Mouse (Mus musculus) mouse embryonic stem cell (cell line): ENCODE data around the gene Tecpr2.

ENCODE experiments used
- in situ Hi-C, 2 experiments: fragments of 300-500 bp; cut with MboI; formaldehyde crosslinking; loops; 1 replicate in 1 of 2; 3 replicates in 1 of 2; pipeline ENCODE4 v1.14.3; 2019 to 2020; ENCODE audit warnings: low sequenced_read_pairs in 2 of 2, low pct_unique_long_range_greater_than_20kb in 1 of 2, mixed read lengths in 1 of 2; ENCODE audit not compliant: unreplicated experiment in 1 of 2

Gene Tecpr2

GRCm38 (mm10) chr12:110932820-110933219, 43.8 kb downstream of the Tecpr2 start:
- in situ Hi-C loops = no loop called here

GRCm38 (mm10) chr12:110935983-110936620, 47.0 kb downstream of the Tecpr2 start:
- in situ Hi-C loops = no loop called here

- in situ Hi-C loops = no loop called here
Observed at GRCm38 (mm10) chr12:110937496-110937895, 48.4 kb downstream of the Tecpr2 start.

- in situ Hi-C loops = no loop called here
Observed at GRCm38 (mm10) chr12:110939385-110939784, 50.3 kb downstream of the Tecpr2 start.

GRCm38 (mm10) chr12:110940869-110941268, 51.8 kb downstream of the Tecpr2 start:
- in situ Hi-C loops = no loop called here

- in situ Hi-C loops = no loop called here
Observed at GRCm38 (mm10) chr12:110946216-110946615, 57.2 kb downstream of the Tecpr2 start.

- in situ Hi-C loops = no loop called here
Observed at GRCm38 (mm10) chr12:110948082-110948909, 59.2 kb downstream of the Tecpr2 start.

GRCm38 (mm10) chr12:110948910-110949201, 59.8 kb downstream of the Tecpr2 start:
- in situ Hi-C loops = no loop called here

GRCm38 (mm10) chr12:110949410-110949809, 60.3 kb downstream of the Tecpr2 start:
- in situ Hi-C loops = no loop called here

GRCm38 (mm10) chr12:110950151-110950550, 61.1 kb downstream of the Tecpr2 start:
- in situ Hi-C loops = no loop called here

- in situ Hi-C loops = no loop called here
Observed at GRCm38 (mm10) chr12:110951236-110951635, 62.2 kb downstream of the Tecpr2 start.

- in situ Hi-C loops = no loop called here
Observed at GRCm38 (mm10) chr12:110952628-110953385, 63.7 kb downstream of the Tecpr2 start.

- in situ Hi-C loops = no loop called here
Observed at GRCm38 (mm10) chr12:110953443-110953842, 64.4 kb downstream of the Tecpr2 start.

GRCm38 (mm10) chr12:110953900-110954299, 64.8 kb downstream of the Tecpr2 start:
- in situ Hi-C loops = no loop called here

- in situ Hi-C loops = no loop called here
Observed at GRCm38 (mm10) chr12:110954351-110954991, 65.4 kb downstream of the Tecpr2 start.

- in situ Hi-C loops = no loop called here
Observed at GRCm38 (mm10) chr12:110961973-110962372, 72.9 kb downstream of the Tecpr2 start.

GRCm38 (mm10) chr12:110965500-110965899, 76.4 kb downstream of the Tecpr2 start:
- in situ Hi-C loops = no loop called here

GRCm38 (mm10) chr12:110966079-110966478, 77.0 kb downstream of the Tecpr2 start:
- in situ Hi-C loops = no loop called here

GRCm38 (mm10) chr12:110967146-110967545, 78.1 kb downstream of the Tecpr2 start:
- in situ Hi-C loops = no loop called here
